Mouse (Mus musculus): Measurements from ENCODE around the gene Hoxb3.

Gene Hoxb3

GRCm38 (mm10) chr11:96302381-96303150, 20.6 kb upstream of the Hoxb3 start:
- DNase-seq (ENCODE audit: low spot score in 2 of 2) = no peak

GRCm38 (mm10) chr11:96303151-96304099, 19.7 kb upstream of the Hoxb3 start, which contains the start of gene Hoxb5:
Gene Hoxb5 (plus strand): TSS chr11:96303336.
- DNase-seq (ENCODE audit: low spot score in 2 of 2) = peak; percentile 22 to 71

GRCm38 (mm10) chr11:96304381-96305195, 18.5 kb upstream of the Hoxb3 start:
- no peak for DNase-seq (ENCODE audit: low spot score in 2 of 2)

- DNase-seq (ENCODE audit: low spot score in 2 of 2) = no peak
These were observed 17.5 kb upstream of the Hoxb3 start for GRCm38 (mm10) chr11:96305505-96306182.

- DNase-seq (ENCODE audit: low spot score in 2 of 2) = no peak
These were observed 16.8 kb upstream of the Hoxb3 start for GRCm38 (mm10) chr11:96306183-96306907.

- no peak for DNase-seq (ENCODE audit: low spot score in 2 of 2)
These were observed 16.2 kb upstream of the Hoxb3 start for GRCm38 (mm10) chr11:96306908-96307269.

GRCm38 (mm10) chr11:96308763-96309162, 14.4 kb upstream of the Hoxb3 start:
- DNase-seq (ENCODE audit: low spot score in 2 of 2) = no peak

- DNase-seq (ENCODE audit: low spot score in 2 of 2) = no peak
These were observed 13.8 kb upstream of the Hoxb3 start for GRCm38 (mm10) chr11:96309288-96309687.

- DNase-seq (ENCODE audit: low spot score in 2 of 2) = no peak
These were observed 12.8 kb upstream of the Hoxb3 start for GRCm38 (mm10) chr11:96310183-96310938.

- DNase-seq (ENCODE audit: low spot score in 2 of 2) = no peak
These were observed 12.0 kb upstream of the Hoxb3 start for GRCm38 (mm10) chr11:96311097-96311496.

- peak; percentile 21 to 51 for DNase-seq (ENCODE audit: low spot score in 2 of 2)
These were observed 11.4 kb upstream of the Hoxb3 start for GRCm38 (mm10) chr11:96311520-96312417.

GRCm38 (mm10) chr11:96313134-96313533, 10.0 kb upstream of the Hoxb3 start:
- DNase-seq (ENCODE audit: low spot score in 2 of 2) = no peak

GRCm38 (mm10) chr11:96313806-96314428, 9.2 kb upstream of the Hoxb3 start:
- no peak for DNase-seq (ENCODE audit: low spot score in 2 of 2)

GRCm38 (mm10) chr11:96314671-96315343, 8.3 kb upstream of the Hoxb3 start:
- no peak for DNase-seq (ENCODE audit: low spot score in 2 of 2)

- DNase-seq (ENCODE audit: low spot score in 2 of 2) = no peak
These were observed 7.8 kb upstream of the Hoxb3 start for GRCm38 (mm10) chr11:96315344-96315681.

- no peak for DNase-seq (ENCODE audit: low spot score in 2 of 2)
These were observed 6.2 kb upstream of the Hoxb3 start for GRCm38 (mm10) chr11:96316696-96317607.

Data from thymus, postnatal 10 days (tissue).